Mouse (Mus musculus): ENCODE measurements around the gene Ccdc71.

- TF ChIP-seq CTCF (IDR thresholded peaks at IDR 0.05; ENCODE audit: low read depth, low read length) (no peak), POLR2AphosphoS5 (IDR thresholded peaks at IDR 0.05; ENCODE audit: insufficient replicate concordance, low read depth, low read length) (no peak), TAL1 (conservative IDR thresholded peaks at IDR 0.05; ENCODE audit: low read depth, low read length) (no peak), GATA1 (IDR thresholded peaks at IDR 0.05; ENCODE audit: borderline replicate concordance, low read length) (no peak)
Measured at GRCm38 (mm10) chr9:108428384-108428783, 31.9 kb upstream of the Ccdc71 start, which contains the start of gene Ccdc36.

Data from G1E (cell line).